Mouse (Mus musculus): ENCODE results near the gene Cys1.

- no peak for TF ChIP-seq CTCF (IDR thresholded peaks at IDR 0.05; ENCODE audit: low read depth)
- no peak for TF ChIP-seq EP300 (IDR thresholded peaks at IDR 0.05; ENCODE audit: low read depth)
These were observed 24.1 kb upstream of the Cys1 start for GRCm38 (mm10) chr12:24705502-24706263.

Measured in heart, postnatal 0 days (tissue).